Mouse (Mus musculus): ENCODE data around the gene H2-Eb2. TPM values are rescaled to one million over a fixed set of nuclear protein-coding genes. Genes with fewer than 3 reads are reported as not detected.

H2-Eb2 gene
- polyA plus RNA-seq, 1 experiment from 2014 or later = 0.42 TPM

- ATAC-seq (replicated peaks; ENCODE audit: extremely low read depth, insufficient read depth, low FRiP score) = no peak
- H3K9me3 ChIP-seq (replicated peaks; ENCODE audit: control insufficient read depth, low read length) = no peaks in the 10 kb centered on the region
- WGBS = 65% methylated on average over 7 of the region's 7 CpGs
These were observed 57.7 kb downstream of the H2-Eb2 start for GRCm38 (mm10) chr17:34383212-34383611.

GRCm38 (mm10) chr17:34384699-34385098 is 59.2 kb downstream of the H2-Eb2 start:
- H3K9ac ChIP-seq (ENCODE audit: low read length) = no peak overlapping the region
- ATAC-seq (replicated peaks; ENCODE audit: extremely low read depth, insufficient read depth, low FRiP score) = no peak
- H3K4me1 ChIP-seq (ENCODE audit: control insufficient read depth, insufficient read depth, low read length) = no peaks in the 10 kb centered on the region
- H3K36me3 ChIP-seq (ENCODE audit: control insufficient read depth, insufficient read depth) = no peaks in the 10 kb centered on the region
- no peak overlapping the region for H3K27ac ChIP-seq (ENCODE audit: low read length)
- H3K4me3 ChIP-seq (ENCODE audit: low read length) = no peak overlapping the region
- H3K9me3 ChIP-seq (replicated peaks; ENCODE audit: control insufficient read depth, low read length) = no peaks in the 10 kb centered on the region
- 60% methylated on average over 3 of the region's 3 CpGs for WGBS
- H3K27me3 ChIP-seq (ENCODE audit: control insufficient read depth, insufficient read depth, low read length) = no peaks in the 10 kb centered on the region
- H3K4me2 ChIP-seq (ENCODE audit: low read depth, low read length) = no peak overlapping the region

More at GRCm38 (mm10) chr17:34383212-34383611, 57.7 kb downstream of the H2-Eb2 start:
- Histone ChIP-seq H3K36me3 (ENCODE audit: control insufficient read depth, insufficient read depth) (no peaks in the 10 kb centered on the region), H3K4me3 (ENCODE audit: low read length) (no peak overlapping the region), H3K27me3 (ENCODE audit: control insufficient read depth, insufficient read depth, low read length) (no peaks in the 10 kb centered on the region), H3K4me2 (ENCODE audit: low read depth, low read length) (no peak overlapping the region), H3K9ac (ENCODE audit: low read length) (no peak overlapping the region), H3K27ac (ENCODE audit: low read length) (no peak overlapping the region), H3K4me1 (ENCODE audit: control insufficient read depth, insufficient read depth, low read length) (no peaks in the 10 kb centered on the region)

GRCm38 (mm10) chr17:34386656-34387055 is 61.2 kb downstream of the H2-Eb2 start:
- WGBS = 67% methylated on average over 2 of the region's 2 CpGs
- Histone ChIP-seq H3K4me1 (ENCODE audit: control insufficient read depth, insufficient read depth, low read length) (no peaks in the 10 kb centered on the region), H3K9ac (ENCODE audit: low read length) (no peak overlapping the region), H3K27me3 (ENCODE audit: control insufficient read depth, insufficient read depth, low read length) (peaks cover 4% of the 10 kb centered on the region; the same call in 1 of the 2 replicates), H3K4me3 (ENCODE audit: low read length) (no peak overlapping the region), H3K9me3 (replicated peaks; ENCODE audit: control insufficient read depth, low read length) (no peaks in the 10 kb centered on the region), H3K4me2 (ENCODE audit: low read depth, low read length) (no peak overlapping the region), H3K36me3 (ENCODE audit: control insufficient read depth, insufficient read depth) (no peaks in the 10 kb centered on the region), H3K27ac (ENCODE audit: low read length) (no peak overlapping the region)
- no peak for ATAC-seq (replicated peaks; ENCODE audit: extremely low read depth, insufficient read depth, low FRiP score)

GRCm38 (mm10) chr17:34388513-34388912 is 63.0 kb downstream of the H2-Eb2 start:
- no peaks in the 10 kb centered on the region for H3K4me1 ChIP-seq (ENCODE audit: control insufficient read depth, insufficient read depth, low read length)

More at GRCm38 (mm10) chr17:34388513-34388912, 63.0 kb downstream of the H2-Eb2 start:
- H3K4me2 ChIP-seq (ENCODE audit: low read depth, low read length) = no peak overlapping the region
- no peaks in the 10 kb centered on the region for H3K36me3 ChIP-seq (ENCODE audit: control insufficient read depth, insufficient read depth)
- ATAC-seq (replicated peaks; ENCODE audit: extremely low read depth, insufficient read depth, low FRiP score) = no peak
- no peak overlapping the region for H3K4me3 ChIP-seq (ENCODE audit: low read length)
- 35% methylated on average over 4 of the region's 4 CpGs for WGBS
- peaks cover 8% of the 10 kb centered on the region; the same call in 1 of the 2 replicates for H3K27me3 ChIP-seq (ENCODE audit: control insufficient read depth, insufficient read depth, low read length)
- no peak overlapping the region for H3K27ac ChIP-seq (ENCODE audit: low read length)
- H3K9ac ChIP-seq (ENCODE audit: low read length) = no peak overlapping the region
- no peaks in the 10 kb centered on the region for H3K9me3 ChIP-seq (replicated peaks; ENCODE audit: control insufficient read depth, low read length)

Other genes starting within 250 kb of the H2-Eb2 start
- gene H2-Oa, start 233.3 kb upstream of the H2-Eb2 start, polyA plus RNA-seq (2015; fragmentation: Nextera tagmentation; extraction: Ambion mirVana) = 0.97 and 3.1 TPM in 2 replicates
- 10.9 and 13.8 TPM in 2 replicates for gene H2-DMa, start 206.1 kb upstream of the H2-Eb2 start, polyA plus RNA-seq (2015; fragmentation: Nextera tagmentation; extraction: Ambion mirVana)
- gene Brd2, start 203.0 kb upstream of the H2-Eb2 start, polyA plus RNA-seq (2015; fragmentation: Nextera tagmentation; extraction: Ambion mirVana) = 69.4 and 71.9 TPM in 2 replicates
- gene H2-DMb2, start 182.4 kb upstream of the H2-Eb2 start, polyA plus RNA-seq (2015; fragmentation: Nextera tagmentation; extraction: Ambion mirVana) = 2.5 and 6.1 TPM in 2 replicates
- 2.3 and 4.0 TPM in 2 replicates for gene H2-DMb1, start 172.6 kb upstream of the H2-Eb2 start, polyA plus RNA-seq (2015; fragmentation: Nextera tagmentation; extraction: Ambion mirVana)
- gene Tap1, start 138.1 kb upstream of the H2-Eb2 start, polyA plus RNA-seq (2015; fragmentation: Nextera tagmentation; extraction: Ambion mirVana) = 5.7 and 11.1 TPM in 2 replicates
- gene Psmb9, start 137.9 kb upstream of the H2-Eb2 start, polyA plus RNA-seq (2015; fragmentation: Nextera tagmentation; extraction: Ambion mirVana) = 15.0 and 32.2 TPM in 2 replicates
- 31.8 and 87.6 TPM in 2 replicates for gene Psmb8, start 127.9 kb upstream of the H2-Eb2 start, polyA plus RNA-seq (2015; fragmentation: Nextera tagmentation; extraction: Ambion mirVana)
- gene Tap2, start 122.1 kb upstream of the H2-Eb2 start, polyA plus RNA-seq (2015; fragmentation: Nextera tagmentation; extraction: Ambion mirVana) = 10.9 and 21.4 TPM in 2 replicates
- 0.17 and 0.24 TPM in 2 replicates for gene H2-Ob, start 86.8 kb upstream of the H2-Eb2 start, polyA plus RNA-seq (2015; fragmentation: Nextera tagmentation; extraction: Ambion mirVana)
- gene H2-Ab1, start 68.0 kb upstream of the H2-Eb2 start, polyA plus RNA-seq (2015; fragmentation: Nextera tagmentation; extraction: Ambion mirVana) = 79.1 and 172 TPM in 2 replicates
- 35.2 and 72.7 TPM in 2 replicates for gene H2-Aa, start 37.8 kb upstream of the H2-Eb2 start, polyA plus RNA-seq (2015; fragmentation: Nextera tagmentation; extraction: Ambion mirVana)
- 20.8 and 54.0 TPM in 2 replicates for gene H2-Eb1, start 19.8 kb upstream of the H2-Eb2 start, polyA plus RNA-seq (2015; fragmentation: Nextera tagmentation; extraction: Ambion mirVana)
- gene Btnl2, start 29.2 kb downstream of the H2-Eb2 start, polyA plus RNA-seq (2015; fragmentation: Nextera tagmentation; extraction: Ambion mirVana) = 0.09 TPM in 1 of 2 replicates, not detected in the other
- gene Btnl1, start 51.5 kb downstream of the H2-Eb2 start, polyA plus RNA-seq (2015; fragmentation: Nextera tagmentation; extraction: Ambion mirVana) = 0.18 TPM in 1 of 2 replicates, not detected in the other
- gene BC051142, start 73.2 kb downstream of the H2-Eb2 start, polyA plus RNA-seq (2015; fragmentation: Nextera tagmentation; extraction: Ambion mirVana) = not detected in 2 replicates
- 0.08 TPM in 1 of 2 replicates, not detected in the other for gene Btnl4, start 151.7 kb downstream of the H2-Eb2 start, polyA plus RNA-seq (2015; fragmentation: Nextera tagmentation; extraction: Ambion mirVana)
- gene Btnl6, start 191.7 kb downstream of the H2-Eb2 start, polyA plus RNA-seq (2015; fragmentation: Nextera tagmentation; extraction: Ambion mirVana) = 0.26 TPM in 1 of 2 replicates, not detected in the other
- gene Notch4, start 238.6 kb downstream of the H2-Eb2 start, polyA plus RNA-seq (2015; fragmentation: Nextera tagmentation; extraction: Ambion mirVana) = 4.8 and 9.0 TPM in 2 replicates